Mouse (Mus musculus) liver, adult 2 months (tissue): ENCODE results near the gene Parp16. TPM values are rescaled to one million over a fixed set of nuclear protein-coding genes. Genes with fewer than 3 reads are reported as not detected.

ENCODE experiments used
- DNase-seq: peaks from one replicate; pipeline ENCODE4 v3.0.0-alpha.2; 2011; ENCODE audit warnings: low read depth, low spot score; ENCODE audit errors: extremely low read depth
- H3K27ac ChIP-seq: fragments of 200-500 bp; replicated peaks from 2 replicates; pipeline ENCODE4 v1.5.1; 2012; ENCODE audit warnings: low read depth, mild to moderate bottlenecking, control low read depth, inconsistent platforms, low read length; ENCODE audit not compliant: insufficient read depth
- H3K27me3 ChIP-seq: fragments of 200-500 bp; 2 replicates; pipeline ENCODE4 v1.6.1; 2012; ENCODE audit warnings: mild to moderate bottlenecking, moderate library complexity, low read length, inconsistent platforms; ENCODE audit not compliant: control insufficient read depth, insufficient read depth
- H3K36me3 ChIP-seq: fragments of 200-500 bp; 2 replicates; pipeline ENCODE4 v1.6.1; 2012; ENCODE audit warnings: low read length, inconsistent platforms; ENCODE audit not compliant: control insufficient read depth, insufficient read depth
- H3K4me1 ChIP-seq: fragments of 200-500 bp; 2 replicates; pipeline ENCODE4 v1.6.1; 2011; ENCODE audit warnings: low read length; ENCODE audit not compliant: control insufficient read depth, insufficient read depth
- H3K4me3 ChIP-seq: fragments of 200-500 bp; 2 replicates; pipeline ENCODE4 v1.5.1; 2011; ENCODE audit warnings: low read depth, mild to moderate bottlenecking, control low read depth, low read length, moderate library complexity; ENCODE audit not compliant: insufficient read depth
- H3K79me2 ChIP-seq: fragments of 200-500 bp; 2 replicates; pipeline ENCODE4 v1.6.1; 2012; ENCODE audit warnings: inconsistent platforms, mild to moderate bottlenecking, low read length, moderate library complexity; ENCODE audit not compliant: control insufficient read depth, insufficient read depth
- H3K9ac ChIP-seq: fragments of 200-500 bp; 2 replicates; pipeline ENCODE4 v1.6.1; 2012; ENCODE audit warnings: low read depth, mild to moderate bottlenecking, control low read depth, inconsistent platforms, low read length
- CTCF ChIP-seq: fragments of 200-500 bp; IDR thresholded peaks from 2 replicates; pipeline ENCODE4 v1.5.1; 2011; ENCODE audit warnings: low read depth, low read length, control low read depth
- POLR2A ChIP-seq: fragments of 200-500 bp; IDR thresholded peaks from 2 replicates; pipeline ENCODE4 v1.6.1; 2011; ENCODE audit warnings: low read length, control low read depth; ENCODE audit not compliant: insufficient read depth; ENCODE audit errors: extremely low read depth
- WGBS: fragments of 180-500 bp; shearing (Covaris S2); methylation state at CpG from one replicate; pipeline ENCODE4 v1.1.7; 2018; 5-methylcytosine and 5-hydroxymethylcytosine counted together
- polyA plus RNA-seq: library from polyadenylated mRNA; depleted of rRNA; stranded (reverse); fragments of >200 nt; gene quantifications from 2 replicates; pipeline ENCODE4 v1.2.3, GENCODE M21; 2012
- total RNA-seq: library from RNA; depleted of rRNA; stranded (reverse); fragments of >200 nt; gene quantifications from 2 replicates; pipeline ENCODE4 v1.2.3, GENCODE M21; 2014

Parp16 gene
- total and polyA plus RNA-seq, 2 experiments, result 11.4 to 12.6 TPM

- Histone ChIP-seq H3K9ac (no peak overlapping the region), H3K27me3 (no peaks in the 10 kb centered on the region; the same call in none of the 2 replicates), H3K27ac (no peak overlapping the region), H3K4me3 (no peak overlapping the region), H3K36me3 (no peaks in the 10 kb centered on the region), H3K79me2 (no peaks in the 10 kb centered on the region), H3K4me1 (no peaks in the 10 kb centered on the region)
- DNase-seq, result no peak
- WGBS, result 83% methylated on average over 3 of the region's 3 CpGs
- TF ChIP-seq POLR2A (no peak), CTCF (no peak)
These were observed 17.7 kb upstream of the Parp16 start for GRCm38 (mm10) chr9:65177497-65177896.

DNA sequence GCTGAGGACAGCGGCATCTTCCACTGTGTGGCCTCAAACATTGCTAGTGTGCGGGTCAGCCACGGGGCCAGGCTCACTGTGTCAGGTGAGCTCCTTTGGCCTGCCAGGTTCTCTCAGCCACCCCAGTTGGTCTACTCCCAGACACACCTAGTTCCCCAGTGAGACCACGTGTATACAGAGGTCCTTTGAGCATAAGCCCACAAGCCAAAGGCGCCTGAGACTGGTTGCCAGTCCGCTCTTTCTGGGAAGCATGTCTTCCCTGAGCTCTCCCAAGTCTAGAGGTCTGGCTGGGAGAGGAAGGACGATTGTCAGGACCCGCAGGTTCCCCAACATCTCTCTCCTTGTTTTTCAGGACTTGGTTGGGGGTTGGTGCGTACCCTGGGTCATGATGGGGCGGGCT, 17.2 kb upstream of the Parp16 start:
- no peaks in the 10 kb centered on the region; the same call in none of the 2 replicates for H3K27me3 ChIP-seq
- H3K27ac ChIP-seq, result no peak overlapping the region
- 75% methylated on average over 10 of the region's 10 CpGs for WGBS
- TF ChIP-seq CTCF, result no peak
- no peak for TF ChIP-seq POLR2A
- H3K4me3 ChIP-seq, result no peak overlapping the region
- H3K36me3 ChIP-seq, result no peaks in the 10 kb centered on the region
- H3K79me2 ChIP-seq, result no peaks in the 10 kb centered on the region
- H3K9ac ChIP-seq, result no peak overlapping the region
- H3K4me1 ChIP-seq, result no peaks in the 10 kb centered on the region
- no peak for DNase-seq

GRCm38 (mm10) chr9:65178336-65179213, 16.6 kb upstream of the Parp16 start:
- 30% methylated on average over 22 of the region's 22 CpGs for WGBS
- Histone ChIP-seq H3K4me3 (no peak overlapping the region), H3K79me2 (no peaks in the 10 kb centered on the region), H3K36me3 (no peaks in the 10 kb centered on the region), H3K9ac (no peak overlapping the region), H3K27ac (no peak overlapping the region), H3K27me3 (no peaks in the 10 kb centered on the region; the same call in none of the 2 replicates), H3K4me1 (no peaks in the 10 kb centered on the region)
- TF ChIP-seq CTCF (no peak), POLR2A (no peak)
- DNase-seq, result no peak

GRCm38 (mm10) chr9:65179817-65180624, 15.1 kb upstream of the Parp16 start:
- no peaks in the 10 kb centered on the region for H3K4me1 ChIP-seq
- no peak overlapping the region for H3K27ac ChIP-seq
- DNase-seq, result no peak
- H3K79me2 ChIP-seq, result no peaks in the 10 kb centered on the region
- H3K9ac ChIP-seq, result no peak overlapping the region
- H3K27me3 ChIP-seq, result no peaks in the 10 kb centered on the region; the same call in none of the 2 replicates
- WGBS, result 37% methylated on average over 17 of the region's 17 CpGs
- TF ChIP-seq POLR2A (no peak), CTCF (no peak)
- H3K36me3 ChIP-seq, result no peaks in the 10 kb centered on the region
- no peak overlapping the region for H3K4me3 ChIP-seq

GRCm38 (mm10) chr9:65188599-65188998, 6.6 kb upstream of the Parp16 start:
- no peaks in the 10 kb centered on the region for H3K27me3 ChIP-seq
- peak; percentile 82 for DNase-seq
- H3K27ac ChIP-seq, result no peak overlapping the region
- TF ChIP-seq POLR2A, result no peak
- peak; percentile 87 for TF ChIP-seq CTCF
- no peak overlapping the region for H3K9ac ChIP-seq
- no peaks in the 10 kb centered on the region for H3K36me3 ChIP-seq
- H3K4me3 ChIP-seq, result no peak overlapping the region
- H3K79me2 ChIP-seq, result no peaks in the 10 kb centered on the region
- 10% methylated on average over 3 of the region's 3 CpGs for WGBS
- peaks cover 13% of the 10 kb centered on the region for H3K4me1 ChIP-seq
